Mouse (Mus musculus) brain, embryonic 18.5 days (tissue): ENCODE data around the gene Gm20388.
"Not testable (repeated sequence)": the region's sequence is repeated elsewhere in the genome, so short reads cannot be mapped to it uniquely, and the experiment has no call there.

Source experiments
- DNase-seq: peaks from one replicate; pipeline ENCODE4 v3.0.0-alpha.2; 2012; ENCODE audit warnings: low read depth, low spot score

Gm20388 gene

GRCm38 (mm10) chr8:122617947-122618546 lies 2707.4 kb downstream of the Gm20388 start:
- peak; percentile 30 for DNase-seq

- DNase-seq, result no peak
These were observed 2708.2 kb downstream of the Gm20388 start for GRCm38 (mm10) chr8:122618660-122619378.

- no peak for DNase-seq
These were observed 2709.8 kb downstream of the Gm20388 start for GRCm38 (mm10) chr8:122620446-122620845.

GRCm38 (mm10) chr8:122622727-122623126 lies 2712.1 kb downstream of the Gm20388 start, which contains the start of gene Pabpn1l:
Gene Pabpn1l, minus strand, starts transcription at chr8:122622739.
- DNase-seq, result no peak

GRCm38 (mm10) chr8:122623844-122624642 lies 2713.4 kb downstream of the Gm20388 start:
- DNase-seq, result no peak

- no peak for DNase-seq
These were observed 2714.0 kb downstream of the Gm20388 start for GRCm38 (mm10) chr8:122624653-122625052.

GRCm38 (mm10) chr8:122625811-122626210 lies 2715.2 kb downstream of the Gm20388 start:
- DNase-seq, result no peak

GRCm38 (mm10) chr8:122626896-122627295 lies 2716.3 kb downstream of the Gm20388 start:
- DNase-seq, result no peak

GRCm38 (mm10) chr8:122629388-122629787 lies 2718.7 kb downstream of the Gm20388 start:
- no peak for DNase-seq

GRCm38 (mm10) chr8:122630696-122631095 lies 2720.1 kb downstream of the Gm20388 start:
- no peak for DNase-seq

GRCm38 (mm10) chr8:122632134-122632533 lies 2721.5 kb downstream of the Gm20388 start:
- DNase-seq, result not testable (repeated sequence)

- DNase-seq, result no peak
These were observed 2722.6 kb downstream of the Gm20388 start for GRCm38 (mm10) chr8:122633205-122633604.

GRCm38 (mm10) chr8:122635878-122636802 lies 2725.5 kb downstream of the Gm20388 start:
- DNase-seq, result no peak

GRCm38 (mm10) chr8:122636803-122637175 lies 2726.1 kb downstream of the Gm20388 start:
- DNase-seq, result no peak

- no peak for DNase-seq
These were observed 2726.6 kb downstream of the Gm20388 start for GRCm38 (mm10) chr8:122637230-122637629.

- no peak for DNase-seq
These were observed 2728.0 kb downstream of the Gm20388 start for GRCm38 (mm10) chr8:122638601-122639000.

- DNase-seq, result no peak
These were observed 2729.0 kb downstream of the Gm20388 start for GRCm38 (mm10) chr8:122639521-122640248.

- no peak for DNase-seq
These were observed 2730.2 kb downstream of the Gm20388 start for GRCm38 (mm10) chr8:122640825-122641224.

GRCm38 (mm10) chr8:122641406-122641805 lies 2730.8 kb downstream of the Gm20388 start:
- no peak for DNase-seq

GRCm38 (mm10) chr8:122642071-122642470 lies 2731.4 kb downstream of the Gm20388 start:
- DNase-seq, result no peak
